Mouse (Mus musculus): ENCODE measurements around the gene Gm34653.

GRCm38 (mm10) chr2:34804815-34805214 lies 28.0 kb upstream of the Gm34653 start:
- no peak for TF ChIP-seq CTCF (IDR thresholded peaks at IDR 0.05; ENCODE audit: low read depth, low read length)
- no peak for TF ChIP-seq POLR2A (IDR thresholded peaks at IDR 0.05; ENCODE audit: borderline replicate concordance, low read depth, low read length)

Data from bone marrow macrophage, adult 2 months (primary cell).